Mouse (Mus musculus) lung, postnatal 0 days (tissue): ENCODE results near the gene Golga1.

ENCODE experiments used
- CTCF ChIP-seq: IDR thresholded peaks from 2 replicates; pipeline ENCODE4 v1.5.1; 2016; ENCODE audit warnings: antibody characterized with exemption, mild to moderate bottlenecking
- EP300 ChIP-seq: IDR thresholded peaks from 2 replicates; pipeline ENCODE4 v1.6.1; 2016; ENCODE audit warnings: antibody characterized with exemption, mild to moderate bottlenecking, control low read depth

DNA sequence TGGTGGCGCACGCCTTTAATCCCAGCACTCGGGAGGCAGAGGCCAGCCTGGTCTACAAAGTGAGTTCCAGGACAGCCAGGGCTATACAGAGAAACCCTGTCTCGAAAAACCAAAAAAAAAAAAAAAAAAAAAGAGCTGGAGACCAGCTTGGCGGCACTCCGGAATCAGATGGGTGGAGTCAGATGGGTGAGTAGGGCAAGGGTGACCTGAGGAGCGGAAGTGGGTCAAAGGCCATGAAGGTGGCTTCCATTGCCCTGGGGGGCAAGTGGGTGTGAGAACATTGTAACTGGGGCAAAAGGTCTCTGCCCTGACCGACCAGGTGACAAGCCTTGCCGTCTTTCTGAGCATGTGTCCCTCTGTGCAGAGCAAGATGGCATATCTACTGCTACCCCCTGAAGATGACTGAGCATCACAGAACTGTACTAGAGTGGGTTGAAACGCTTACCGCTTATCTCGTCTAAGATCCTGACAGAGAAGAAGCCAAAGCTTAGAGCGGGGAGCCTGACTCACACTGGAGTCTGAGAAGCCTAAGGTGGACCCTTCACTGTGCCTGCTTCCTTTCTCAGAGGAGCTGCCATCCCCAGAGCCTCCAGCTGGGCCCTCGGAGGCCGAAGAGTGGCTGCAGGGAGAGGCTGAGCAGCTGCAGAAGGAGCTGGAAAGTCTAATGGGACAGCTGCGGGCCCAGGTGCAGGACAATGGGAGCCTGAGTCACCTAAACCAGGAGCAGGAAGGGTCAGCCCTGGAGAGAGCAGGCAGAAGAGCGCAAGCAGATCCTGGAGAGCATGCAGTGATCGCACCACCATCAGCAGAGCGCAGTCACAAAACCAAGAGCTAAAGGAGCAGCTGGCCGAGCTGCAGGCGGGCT lies 89.2 kb downstream of the Golga1 start:
- TF ChIP-seq CTCF (no peak), EP300 (no peak)
